Mouse (Mus musculus) midbrain, embryonic 12.5 days (tissue): ENCODE results near the gene Ccdc82. TPM values are rescaled to one million over a fixed set of nuclear protein-coding genes. Genes with fewer than 3 reads are reported as not detected.

ENCODE experiments used
- ATAC-seq: fragments of 200-750 bp; cut with Nextera tagmentation; 2 replicates; pipeline ENCODE4 v1.8.0; 2017; ENCODE audit warnings: low read depth, moderate TSS enrichment, moderate library complexity; ENCODE audit not compliant: low FRiP score
- H3K27ac ChIP-seq: fragments of 300-500 bp; sonication (generic); replicated peaks from 2 replicates; pipeline ENCODE4 v1.5.1; 2016; ENCODE audit warnings: mild to moderate bottlenecking
- H3K27me3 ChIP-seq: fragments of 300-500 bp; sonication (generic); 2 replicates; pipeline ENCODE4 v1.6.1; 2016; ENCODE audit warnings: mild to moderate bottlenecking
- H3K36me3 ChIP-seq: fragments of 300-500 bp; sonication (generic); 2 replicates; pipeline ENCODE4 v1.6.1; 2016
- H3K4me1 ChIP-seq: fragments of 300-500 bp; sonication (generic); 2 replicates; pipeline ENCODE4 v1.6.1; 2016
- H3K4me2 ChIP-seq: fragments of 300-500 bp; sonication (generic); replicated peaks from 2 replicates; pipeline ENCODE4 v1.6.1; 2016; ENCODE audit warnings: mild to moderate bottlenecking, moderate library complexity
- H3K4me3 ChIP-seq: fragments of 300-500 bp; sonication (generic); 2 replicates; pipeline ENCODE4 v1.5.1; 2016; ENCODE audit warnings: mild to moderate bottlenecking
- H3K9ac ChIP-seq: fragments of 300-500 bp; sonication (generic); replicated peaks from 2 replicates; pipeline ENCODE4 v1.6.1; 2016; ENCODE audit warnings: mild to moderate bottlenecking, moderate library complexity
- H3K9me3 ChIP-seq: fragments of 300-500 bp; sonication (generic); 2 replicates; pipeline ENCODE4 v1.6.1; 2016; ENCODE audit warnings: mild to moderate bottlenecking
- WGBS: fragments of 180-500 bp; shearing (Covaris S2); methylation state at CpG from one replicate; pipeline ENCODE4 v1.1.7; 2016; 5-methylcytosine and 5-hydroxymethylcytosine counted together
- polyA plus RNA-seq: library from polyadenylated mRNA; unstranded; fragments of >200 nt; fragmentation: Nextera tagmentation; extraction: Ambion mirVana; gene quantifications from 2 replicates; pipeline ENCODE4 v1.2.1, GENCODE M21; 2016

The Ccdc82 gene
- polyA plus RNA-seq, 1 experiment from 2014 or later, result 15.8 TPM

GRCm38 (mm10) chr9:13300891-13301782 lies 54.4 kb downstream of the Ccdc82 start:
- Histone ChIP-seq H3K4me2 (peak overlapping the region; percentile 75), H3K27ac (no peak overlapping the region), H3K9ac (peak overlapping the region; percentile 20; the same call in 1 of the 2 replicates), H3K4me3 (peak overlapping the region; percentile 12; the same call in 1 of the 2 replicates), H3K9me3 (no peaks in the 10 kb centered on the region), H3K36me3 (no peaks in the 10 kb centered on the region), H3K27me3 (peaks cover 17% of the 10 kb centered on the region), H3K4me1 (peaks cover 70% of the 10 kb centered on the region)
- 62% methylated on average over 9 of the region's 9 CpGs for WGBS
- ATAC-seq, result no peak

DNA sequence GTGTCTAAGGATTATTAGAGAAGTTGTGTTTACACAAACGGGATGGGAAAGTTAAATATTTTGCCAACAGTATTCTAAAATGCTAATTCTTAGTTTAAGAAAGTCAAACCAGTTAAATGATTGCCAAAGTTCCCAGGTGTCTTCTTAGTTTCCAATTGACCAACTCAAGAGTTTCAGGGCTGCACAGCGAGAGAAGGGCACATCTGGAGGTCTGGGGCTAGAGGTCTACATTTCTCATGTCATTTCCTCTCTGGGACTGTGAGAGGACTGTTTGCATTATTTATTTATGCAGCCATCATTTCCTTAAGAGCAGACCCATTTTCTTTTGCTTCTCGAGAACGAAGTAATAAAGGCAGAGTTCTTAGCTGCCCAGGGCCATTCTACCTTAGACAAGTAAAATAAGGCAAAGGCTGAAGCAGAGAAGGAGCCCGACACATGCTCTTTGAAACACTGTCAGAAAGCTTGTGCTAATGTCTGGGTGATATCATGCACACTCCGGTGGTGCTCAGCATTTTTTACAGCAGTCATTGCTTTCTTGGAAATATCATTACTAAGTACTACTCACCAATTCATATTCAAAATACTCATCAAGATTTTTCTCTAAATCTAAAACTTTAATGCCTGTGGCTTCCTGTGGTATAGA lies 55.5 kb downstream of the Ccdc82 start:
- Histone ChIP-seq H3K4me3 (no peak overlapping the region), H3K4me1 (peaks cover 78% of the 10 kb centered on the region), H3K4me2 (peak overlapping the region; percentile 75), H3K9ac (no peak overlapping the region), H3K27me3 (peaks cover 17% of the 10 kb centered on the region), H3K9me3 (no peaks in the 10 kb centered on the region), H3K27ac (no peak overlapping the region), H3K36me3 (no peaks in the 10 kb centered on the region)
- 51% methylated on average over 6 of the region's 6 CpGs for WGBS
- no peak for ATAC-seq

- Histone ChIP-seq H3K4me3 (no peak overlapping the region), H3K9me3 (no peaks in the 10 kb centered on the region), H3K4me1 (peaks cover 78% of the 10 kb centered on the region), H3K27ac (peak overlapping the region; percentile 46), H3K27me3 (peaks cover 17% of the 10 kb centered on the region), H3K36me3 (no peaks in the 10 kb centered on the region), H3K4me2 (no peak overlapping the region), H3K9ac (no peak overlapping the region)
- ATAC-seq, result peak; percentile 69
- WGBS, result 29% methylated on average over 5 of the region's 5 CpGs
These were observed 56.5 kb downstream of the Ccdc82 start for GRCm38 (mm10) chr9:13303099-13303771.

DNA sequence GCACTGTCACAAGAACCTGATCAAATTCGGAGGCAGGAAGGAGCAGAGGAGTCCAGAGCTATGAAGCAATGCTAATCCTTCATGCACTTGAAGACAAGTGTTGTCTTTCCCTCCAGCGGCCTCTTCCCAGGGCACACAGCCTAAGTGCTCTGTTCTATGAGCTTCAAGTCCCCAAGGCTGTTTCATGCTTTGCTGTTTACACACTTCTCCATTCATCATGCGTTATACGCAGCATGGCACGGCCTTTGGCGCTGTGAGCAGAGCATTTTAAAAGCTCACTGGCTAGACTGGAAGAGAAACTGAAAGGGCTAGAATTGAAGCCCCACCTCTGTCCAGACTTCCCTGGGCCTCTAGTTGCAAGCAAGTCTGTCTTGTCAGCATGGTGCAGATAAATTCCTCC lies 57.2 kb downstream of the Ccdc82 start:
- Histone ChIP-seq H3K27ac (peak overlapping the region; percentile 22), H3K4me3 (no peak overlapping the region), H3K4me1 (peaks cover 70% of the 10 kb centered on the region), H3K27me3 (peaks cover 14% of the 10 kb centered on the region), H3K9me3 (no peaks in the 10 kb centered on the region), H3K9ac (no peak overlapping the region), H3K4me2 (no peak overlapping the region), H3K36me3 (no peaks in the 10 kb centered on the region)
- 33% methylated on average over 6 of the region's 6 CpGs for WGBS
- ATAC-seq, result no peak

GRCm38 (mm10) chr9:13306471-13306870 lies 59.7 kb downstream of the Ccdc82 start:
- no peak overlapping the region; the same call in 1 of the 2 replicates for H3K9ac ChIP-seq
- no peaks in the 10 kb centered on the region for H3K9me3 ChIP-seq
- H3K4me1 ChIP-seq, result peaks cover 59% of the 10 kb centered on the region
- H3K27ac ChIP-seq, result no peak overlapping the region
- no peaks in the 10 kb centered on the region for H3K27me3 ChIP-seq
- no peaks in the 10 kb centered on the region for H3K36me3 ChIP-seq
- H3K4me3 ChIP-seq, result no peak overlapping the region
- ATAC-seq, result no peak
- no peak overlapping the region for H3K4me2 ChIP-seq
- WGBS, result 95% methylated on average over 3 of the region's 3 CpGs

DNA sequence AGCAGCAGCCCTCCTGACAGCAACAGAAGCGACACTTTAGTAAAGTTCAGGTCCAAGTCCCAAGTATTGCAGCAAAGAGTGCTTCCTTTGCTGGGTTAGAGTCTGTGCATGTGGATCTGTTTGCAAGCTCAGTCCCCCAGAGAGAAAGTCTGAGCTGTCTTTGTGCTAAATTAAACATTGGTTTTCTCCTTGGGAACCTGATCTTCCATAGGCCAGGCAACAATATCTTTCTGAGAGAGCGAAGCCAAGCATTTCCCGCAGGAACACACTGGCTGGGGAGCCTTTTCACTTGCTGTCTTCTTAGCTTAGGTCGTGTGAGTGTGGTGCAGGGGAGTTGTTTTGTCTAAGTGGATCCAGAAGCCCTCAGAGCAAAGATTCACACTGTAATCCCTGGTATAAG lies 60.5 kb downstream of the Ccdc82 start:
- peak overlapping the region; percentile 40; the same call in 1 of the 2 replicates for H3K27ac ChIP-seq
- no peak for ATAC-seq
- H3K4me1 ChIP-seq, result peaks cover 52% of the 10 kb centered on the region
- no peaks in the 10 kb centered on the region for H3K9me3 ChIP-seq
- H3K36me3 ChIP-seq, result no peaks in the 10 kb centered on the region
- H3K9ac ChIP-seq, result no peak overlapping the region
- H3K4me3 ChIP-seq, result no peak overlapping the region
- H3K27me3 ChIP-seq, result no peaks in the 10 kb centered on the region
- H3K4me2 ChIP-seq, result no peak overlapping the region
- 34% methylated on average over 4 of the region's 4 CpGs for WGBS

DNA sequence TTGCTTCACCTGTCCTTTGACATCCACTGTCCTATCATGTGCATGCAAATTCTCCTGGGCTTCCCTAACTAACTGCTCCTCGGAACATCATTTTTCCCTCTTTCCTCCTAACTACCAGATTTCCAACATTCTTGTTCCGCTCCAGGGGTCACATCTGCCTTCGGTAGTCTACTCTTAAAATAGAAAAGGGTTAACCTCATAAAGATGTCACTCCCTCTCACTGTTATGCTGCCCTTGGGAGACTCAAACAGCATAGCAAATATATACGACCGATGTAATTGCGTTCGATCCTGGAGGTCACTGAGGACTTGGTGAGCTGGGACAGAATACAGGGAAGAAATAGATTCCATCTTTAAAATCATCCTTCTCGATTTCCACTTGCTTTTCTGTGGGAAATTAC lies 62.0 kb downstream of the Ccdc82 start:
- WGBS, result 69% methylated on average over 8 of the region's 8 CpGs
- no peak overlapping the region for H3K9ac ChIP-seq
- no peak overlapping the region for H3K4me3 ChIP-seq
- no peaks in the 10 kb centered on the region for H3K27me3 ChIP-seq
- ATAC-seq, result no peak
- H3K4me2 ChIP-seq, result no peak overlapping the region
- H3K4me1 ChIP-seq, result peaks cover 38% of the 10 kb centered on the region
- H3K36me3 ChIP-seq, result no peaks in the 10 kb centered on the region
- H3K9me3 ChIP-seq, result no peaks in the 10 kb centered on the region
- H3K27ac ChIP-seq, result no peak overlapping the region

GRCm38 (mm10) chr9:13309807-13310206 lies 63.1 kb downstream of the Ccdc82 start:
- 67% methylated on average over 7 of the region's 7 CpGs for whole genome bisulfite sequencing
- ATAC-seq, result no peak

GRCm38 (mm10) chr9:13310236-13310635 lies 63.5 kb downstream of the Ccdc82 start:
- ATAC-seq, result no peak
- peak overlapping the region; percentile 69 for H3K27ac ChIP-seq
- no peak overlapping the region; the same call in 1 of the 2 replicates for H3K4me2 ChIP-seq
- peaks cover 28% of the 10 kb centered on the region for H3K4me1 ChIP-seq
- no peak overlapping the region for H3K9ac ChIP-seq
- H3K27me3 ChIP-seq, result no peaks in the 10 kb centered on the region
- WGBS, result 25% methylated on average over 3 of the region's 3 CpGs
- H3K4me3 ChIP-seq, result no peak overlapping the region
- no peaks in the 10 kb centered on the region for H3K9me3 ChIP-seq
- H3K36me3 ChIP-seq, result no peaks in the 10 kb centered on the region

More at GRCm38 (mm10) chr9:13309807-13310206, 63.1 kb downstream of the Ccdc82 start:
- Histone ChIP-seq H3K4me1 (peaks cover 28% of the 10 kb centered on the region), H3K9me3 (no peaks in the 10 kb centered on the region), H3K27ac (peak overlapping the region; percentile 69), H3K36me3 (no peaks in the 10 kb centered on the region), H3K4me2 (no peak overlapping the region; the same call in 1 of the 2 replicates), H3K9ac (no peak overlapping the region), H3K4me3 (no peak overlapping the region), H3K27me3 (no peaks in the 10 kb centered on the region)

DNA sequence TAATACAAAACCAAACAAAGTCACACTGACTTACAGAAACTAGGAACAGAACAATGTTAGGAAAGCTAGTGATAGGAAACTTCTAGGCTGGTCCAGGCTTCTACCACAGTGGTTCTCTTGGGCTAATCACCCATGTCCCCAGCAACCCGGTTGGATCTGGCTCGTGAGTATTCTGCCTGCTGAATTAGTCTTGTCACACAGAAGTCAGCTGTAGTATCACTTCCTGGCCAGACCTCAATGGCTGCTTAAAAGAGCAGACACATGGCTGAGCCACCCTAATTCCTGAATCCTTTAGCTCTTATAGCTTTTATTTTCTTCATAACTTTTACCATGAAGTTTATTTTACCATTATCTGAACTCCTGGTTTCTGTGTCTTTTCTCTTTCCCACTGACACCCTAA lies 64.3 kb downstream of the Ccdc82 start:
- Histone ChIP-seq H3K27ac (no peak overlapping the region), H3K4me3 (no peak overlapping the region), H3K27me3 (no peaks in the 10 kb centered on the region), H3K4me1 (peaks cover 31% of the 10 kb centered on the region), H3K36me3 (no peaks in the 10 kb centered on the region), H3K9ac (no peak overlapping the region), H3K4me2 (no peak overlapping the region), H3K9me3 (no peaks in the 10 kb centered on the region)
- no peak for ATAC-seq
- WGBS, result 58% methylated on average over 2 of the region's 2 CpGs

DNA sequence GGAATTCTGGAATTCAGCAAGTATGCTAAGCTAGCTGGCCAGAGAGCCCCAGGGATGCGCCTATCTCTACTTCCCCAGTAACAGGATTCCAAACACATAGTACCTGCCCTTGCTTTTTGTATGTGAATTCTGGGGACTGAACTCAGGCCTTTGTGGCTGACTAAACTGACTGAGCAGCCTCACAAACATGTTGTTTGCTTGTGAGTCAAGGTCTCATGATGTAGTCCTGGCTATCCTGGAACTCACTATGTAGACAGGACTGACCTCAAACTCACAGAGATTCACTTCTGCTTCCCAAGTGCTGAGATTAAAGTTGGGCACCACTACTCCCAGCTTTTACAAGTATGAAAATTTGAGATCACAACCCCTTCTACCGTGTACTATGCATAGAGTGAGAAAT lies 67.2 kb downstream of the Ccdc82 start:
- Histone ChIP-seq H3K36me3 (no peaks in the 10 kb centered on the region), H3K27ac (no peak overlapping the region), H3K4me2 (no peak overlapping the region), H3K4me3 (no peak overlapping the region), H3K4me1 (peaks cover 18% of the 10 kb centered on the region), H3K27me3 (no peaks in the 10 kb centered on the region), H3K9me3 (no peaks in the 10 kb centered on the region), H3K9ac (no peak overlapping the region)
- WGBS, result 91% methylated on average over 2 of the region's 2 CpGs
- ATAC-seq, result no peak

DNA sequence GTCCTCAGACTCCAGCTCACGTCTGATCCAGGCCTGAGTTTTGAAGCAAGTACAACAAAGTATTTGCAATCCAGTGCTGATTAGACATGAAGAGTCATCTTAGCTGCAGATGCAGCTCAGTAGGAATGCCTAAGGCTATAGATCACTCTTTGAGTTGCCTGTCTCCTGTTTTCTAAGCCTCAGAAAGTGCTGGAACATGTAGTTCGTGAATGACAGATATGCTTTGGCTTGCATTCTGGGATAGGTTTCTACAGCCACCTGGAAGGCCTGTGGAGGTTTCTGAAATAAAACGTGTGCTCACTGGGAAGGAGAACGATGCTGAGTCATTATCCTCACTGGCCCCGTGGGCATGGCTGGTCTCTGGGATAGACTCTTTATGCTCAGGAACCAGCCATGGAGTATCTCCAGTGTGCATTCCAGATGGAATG lies 67.8 kb downstream of the Ccdc82 start:
- no peak overlapping the region for H3K4me2 ChIP-seq
- no peaks in the 10 kb centered on the region for H3K27me3 ChIP-seq
- no peak overlapping the region for H3K9ac ChIP-seq
- 83% methylated on average over 5 of the region's 5 CpGs for WGBS
- no peaks in the 10 kb centered on the region for H3K9me3 ChIP-seq
- H3K36me3 ChIP-seq, result no peaks in the 10 kb centered on the region
- peaks cover 15% of the 10 kb centered on the region for H3K4me1 ChIP-seq
- ATAC-seq, result no peak
- H3K4me3 ChIP-seq, result no peak overlapping the region
- no peak overlapping the region for H3K27ac ChIP-seq
